Mouse (Mus musculus) embryonic fibroblast, embryonic 13.5 days (primary cell): ENCODE data around the gene Pard3.

Experiments used
- CTCF ChIP-seq: IDR thresholded peaks from 2 replicates; pipeline ENCODE4 v1.5.1; 2011; ENCODE audit warnings: mild to moderate bottlenecking, control low read depth, low read length, moderate library complexity, borderline replicate concordance; ENCODE audit not compliant: insufficient read depth
- POLR2A ChIP-seq: IDR thresholded peaks from 2 replicates; pipeline ENCODE4 v1.6.1; 2011; ENCODE audit warnings: low read depth, mild to moderate bottlenecking, control low read depth, low read length, moderate library complexity

- TF ChIP-seq CTCF (no peak), POLR2A (no peak)
These were observed 26.7 kb downstream of the Pard3 start for GRCm38 (mm10) chr8:127090435-127090834.
